Mouse (Mus musculus): Measurements from ENCODE around the gene Rtkn.

The Rtkn gene

DNA sequence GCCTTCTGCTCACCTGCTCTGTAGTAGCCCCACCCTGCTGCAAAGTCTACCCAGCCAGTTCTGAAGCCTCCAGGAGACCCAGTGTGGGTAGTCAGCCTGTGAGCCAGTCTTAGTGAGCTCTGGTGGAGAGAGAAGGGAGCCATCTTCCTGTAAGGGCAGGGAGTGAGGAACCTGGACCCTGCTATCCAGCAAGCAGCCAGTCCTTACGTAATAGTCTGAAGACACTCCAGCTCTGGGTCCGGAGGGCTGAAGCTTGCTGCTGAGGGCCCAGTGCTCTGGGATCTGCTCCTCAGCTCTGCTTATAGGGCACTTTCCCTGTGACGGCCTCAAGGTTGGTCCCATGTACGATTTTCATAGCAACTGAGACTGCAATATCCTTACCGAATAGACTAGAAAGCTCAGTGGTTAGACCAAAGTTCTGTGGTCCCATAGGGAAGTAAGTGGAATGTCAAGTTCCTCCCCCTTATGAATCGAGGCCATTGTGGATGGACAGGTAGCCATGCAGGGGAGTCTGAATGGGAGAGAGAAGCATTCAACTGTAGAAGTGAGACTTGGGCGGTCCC, at the start of gene Rtkn:
Gene Rtkn (plus strand): TSS at position 513 of the 563 bp plus-strand sequence.
- peak; percentile 86 for DNase-seq

- no peak for DNase-seq
These were observed 48.9 kb upstream of the Rtkn start, which contains the start of gene Lbx2 for GRCm38 (mm10) chr6:83086121-83087035. TSS of gene Lbx2 (plus strand) at chr6:83086367.

DNA sequence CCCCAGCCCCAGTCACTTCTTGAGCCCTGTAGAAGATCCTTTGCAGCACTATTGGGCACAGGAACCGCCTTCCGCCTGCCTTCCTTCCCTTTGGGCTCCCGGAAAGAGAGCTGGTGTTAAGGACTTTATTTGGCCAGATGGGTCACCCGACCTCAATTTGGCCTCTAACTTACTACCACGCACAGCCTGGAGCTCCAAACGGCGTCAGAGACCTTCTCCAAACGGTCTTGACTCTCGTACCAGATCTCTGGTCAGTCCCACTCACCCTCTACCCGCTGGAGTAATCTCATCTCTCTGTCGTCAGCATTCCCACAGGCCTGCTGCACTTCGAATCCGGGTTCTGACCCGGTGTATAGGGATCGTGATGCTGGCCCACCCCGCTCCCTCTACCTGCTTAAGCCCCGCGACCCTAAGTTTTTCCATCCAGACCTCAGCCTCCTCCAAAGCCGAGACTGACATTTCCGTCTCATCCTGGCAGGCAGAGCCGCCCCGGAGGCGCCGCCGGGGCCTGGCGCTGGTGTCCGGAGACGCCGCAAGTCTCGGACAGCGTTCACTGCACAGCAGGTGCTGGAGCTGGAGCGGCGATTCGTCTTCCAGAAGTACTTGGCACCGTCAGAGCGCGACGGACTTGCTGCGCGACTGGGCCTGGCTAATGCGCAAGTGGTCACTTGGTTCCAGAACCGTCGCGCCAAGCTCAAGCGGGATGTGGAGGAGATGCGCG, 47.9 kb upstream of the Rtkn start:
- peak; percentile 41 for DNase-seq

DNA sequence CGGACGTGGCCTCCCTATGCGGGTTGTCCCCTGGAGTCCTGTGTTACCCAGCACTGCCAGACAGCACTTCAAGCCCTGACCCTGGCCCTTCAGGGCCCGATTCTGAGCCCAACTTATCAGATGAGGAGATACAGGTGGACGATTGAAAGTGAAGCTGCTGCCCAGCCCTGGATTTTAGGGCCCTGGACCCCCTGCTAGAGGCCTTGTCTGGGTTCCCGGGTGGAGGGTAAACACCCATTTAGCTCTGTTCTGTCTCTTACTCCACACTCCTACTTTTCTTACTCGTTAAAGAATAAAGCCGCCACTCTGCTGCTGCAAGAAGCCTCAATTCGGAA, 47.4 kb upstream of the Rtkn start:
- no peak for DNase-seq

- DNase-seq = no peak
These were observed 42.7 kb upstream of the Rtkn start for GRCm38 (mm10) chr6:83092416-83093127.

DNA sequence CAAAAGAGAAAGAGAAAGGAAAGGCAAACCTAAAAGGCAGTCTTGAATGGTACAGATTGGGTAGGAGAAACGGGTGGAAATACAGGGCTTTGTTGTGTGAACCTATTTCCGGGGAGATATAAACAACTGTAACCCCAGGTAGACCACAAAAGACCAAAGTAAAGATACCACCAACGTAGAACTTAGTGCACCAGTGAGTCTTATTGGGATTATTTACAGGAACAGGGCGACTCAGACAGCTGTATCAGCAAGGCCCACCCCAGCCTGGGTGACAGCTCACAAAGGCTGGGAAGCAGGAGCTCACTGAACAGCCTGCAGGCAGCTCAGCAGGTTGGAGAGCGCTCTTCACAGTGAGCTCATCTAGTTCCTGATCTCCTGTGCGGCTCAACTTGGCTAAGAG, 39.3 kb upstream of the Rtkn start:
- DNase-seq = no peak

- DNase-seq = peak; percentile 93
These were observed 36.9 kb upstream of the Rtkn start for GRCm38 (mm10) chr6:83098411-83098810.

DNA sequence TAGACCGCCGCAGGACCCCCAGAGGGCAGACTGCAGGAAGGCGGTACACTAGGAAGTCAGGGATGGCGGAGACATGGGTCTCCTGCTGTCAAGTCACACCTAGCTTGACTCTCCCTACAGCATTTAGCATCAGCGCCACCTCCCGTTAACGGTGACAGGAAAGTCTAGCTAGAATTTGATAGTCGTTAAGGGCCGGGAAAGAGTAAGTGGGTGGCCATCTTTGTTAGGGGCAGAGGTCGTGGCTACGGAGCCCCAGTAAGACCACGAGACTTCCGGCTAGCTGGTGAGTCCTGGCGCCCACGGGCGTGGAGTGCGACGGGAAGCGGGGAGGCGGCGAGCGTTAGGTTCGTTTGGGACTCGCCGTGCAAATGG, 34.0 kb upstream of the Rtkn start, which contains the start of the genes Ccdc142 and Gm42688:
Gene Ccdc142 (plus strand): TSS at position 286 of the 372 bp plus-strand sequence.
Gene Gm42688 (plus strand): TSS at position 302 of the 372 bp plus-strand sequence.
- peak; percentile 97 for DNase-seq

GRCm38 (mm10) chr6:83101688-83102556, 33.3 kb upstream of the Rtkn start:
- DNase-seq = peak; percentile 60

DNA sequence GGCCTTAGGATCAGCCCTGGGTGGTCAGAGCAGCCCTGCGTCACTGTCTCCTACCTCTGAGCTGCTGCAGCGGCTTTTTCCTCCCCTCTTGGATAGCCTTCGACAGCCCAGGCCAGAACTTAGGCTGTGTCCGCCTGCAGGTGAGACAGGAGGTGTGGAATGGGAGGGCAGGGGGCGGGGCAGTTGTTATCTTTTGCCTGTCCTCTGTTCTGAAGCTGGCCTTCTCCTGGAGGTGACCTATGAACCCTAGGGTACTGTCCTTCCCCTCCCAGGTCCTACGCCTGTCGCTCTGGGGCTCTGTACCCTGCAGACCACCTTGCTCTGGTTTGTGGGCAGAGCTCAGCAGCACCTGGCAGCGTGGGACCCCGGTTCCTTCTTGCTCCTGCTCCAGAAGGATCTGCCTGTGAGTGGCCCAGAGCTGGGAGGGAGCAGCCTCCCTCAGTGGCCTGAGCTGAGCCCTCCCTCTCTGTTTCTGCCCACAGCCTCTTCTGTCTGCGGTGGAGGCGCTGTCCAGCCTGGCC, 32.1 kb upstream of the Rtkn start:
- DNase-seq = no peak

DNA sequence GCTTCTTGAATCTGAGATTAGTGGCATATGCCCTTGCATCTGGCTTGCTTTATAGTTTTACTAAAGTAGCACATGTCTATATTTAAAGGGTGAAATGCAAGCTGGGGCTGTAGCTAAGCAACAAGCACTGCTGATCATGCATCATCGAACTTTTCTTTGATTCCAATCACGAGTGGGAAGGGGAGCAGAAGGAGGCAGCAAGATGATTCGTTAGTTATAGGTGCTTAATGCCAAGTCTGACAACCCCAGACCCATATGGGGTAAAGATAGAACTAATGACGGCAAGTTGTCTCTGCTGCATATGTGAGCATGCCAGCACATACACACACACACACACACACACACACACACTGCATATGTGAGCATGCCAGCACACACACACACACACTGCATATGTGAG, 31.1 kb upstream of the Rtkn start:
- DNase-seq = no peak

- peak; percentile 84 for DNase-seq
These were observed 27.5 kb upstream of the Rtkn start for GRCm38 (mm10) chr6:83107566-83108400.

DNA sequence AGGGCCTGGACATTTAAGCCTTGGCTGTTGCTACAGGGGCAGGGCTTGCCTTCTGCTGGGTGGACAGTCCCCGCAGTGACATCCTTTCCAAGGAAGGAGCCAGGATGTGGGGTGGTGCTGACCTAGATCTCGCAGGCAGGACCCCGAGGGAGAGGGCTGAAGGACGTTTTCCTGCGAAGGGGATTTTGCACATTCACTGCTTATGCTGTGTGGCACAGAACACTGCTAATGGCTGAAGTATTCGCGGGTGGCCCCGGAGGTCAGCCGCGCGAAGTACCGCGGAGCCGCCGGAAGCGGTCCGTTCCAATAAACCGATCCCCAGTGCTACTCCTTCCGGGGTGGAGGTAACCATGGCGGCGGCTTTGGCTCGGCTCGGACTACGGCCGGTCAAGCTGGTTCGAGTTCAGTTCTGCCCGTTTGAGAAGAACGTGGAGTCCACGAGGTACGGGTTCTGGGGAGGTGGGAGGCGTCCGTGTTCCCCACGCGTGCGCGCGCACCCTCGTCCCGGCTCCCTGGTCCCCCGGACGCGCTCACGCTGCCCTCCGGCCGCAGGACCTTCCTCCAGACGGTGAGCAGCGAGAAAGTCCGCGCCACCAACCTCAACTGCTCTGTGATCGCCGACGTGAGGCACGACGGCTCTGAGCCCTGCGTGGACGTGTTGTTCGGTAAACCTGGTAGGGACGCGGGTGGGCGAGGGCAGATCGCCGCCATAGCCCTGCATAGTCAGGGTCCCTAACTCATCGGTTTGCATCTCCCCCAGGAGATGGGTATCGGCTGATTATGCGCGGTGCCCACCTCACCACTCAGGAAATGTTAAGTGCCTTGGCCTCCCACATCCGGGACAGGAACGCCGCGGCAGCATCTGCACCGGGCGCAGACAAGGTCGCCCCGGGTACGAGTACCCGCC, 26.2 kb upstream of the Rtkn start, which contains the start of gene Mrpl53:
Gene Mrpl53 (plus strand): TSS at position 279 of the 907 bp plus-strand sequence.
- DNase-seq = peak; percentile 85

GRCm38 (mm10) chr6:83111510-83112136, 23.6 kb upstream of the Rtkn start:
- DNase-seq = no peak

DNA sequence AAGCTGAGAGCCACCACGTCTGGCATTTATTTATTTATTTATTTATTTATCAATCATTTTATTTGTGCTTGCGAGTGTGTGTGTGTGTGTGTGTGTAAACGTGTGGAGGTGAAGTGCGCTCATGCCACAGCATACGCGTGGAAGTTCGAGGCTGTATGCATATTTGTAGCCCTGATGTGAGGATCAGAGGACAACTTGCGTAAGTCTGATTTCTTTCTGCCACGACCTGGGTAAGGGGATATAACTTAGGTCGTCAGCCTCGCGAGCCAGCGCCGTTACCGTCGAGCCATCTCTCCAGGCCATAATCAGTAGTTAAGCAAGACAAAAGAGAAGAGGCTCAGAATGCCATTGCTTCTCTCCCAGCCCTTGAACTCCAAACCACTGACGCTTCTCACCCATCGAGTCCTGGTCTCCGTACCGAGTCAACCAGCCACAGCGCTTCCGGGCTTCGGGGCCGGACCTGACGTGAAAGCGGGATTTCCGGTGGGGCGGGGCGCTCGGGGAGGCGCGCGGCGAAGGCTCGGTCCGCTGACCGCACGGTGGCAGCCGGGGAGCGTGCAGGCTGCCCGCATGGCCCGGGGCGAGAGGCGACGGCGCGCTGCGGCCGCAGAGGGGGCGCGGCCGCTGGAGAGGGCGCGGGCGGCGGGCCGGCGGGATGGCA, 20.1 kb upstream of the Rtkn start, which contains the start of gene Mogs:
Gene Mogs (plus strand): TSS at position 486 of the 661 bp plus-strand sequence.
- peak; percentile 94 for DNase-seq

GRCm38 (mm10) chr6:83115682-83116372, 19.4 kb upstream of the Rtkn start:
- no peak for DNase-seq

GRCm38 (mm10) chr6:83116373-83117164, 18.7 kb upstream of the Rtkn start:
- DNase-seq = no peak
